Mouse (Mus musculus): ENCODE results near the gene Bmpr2.

- TF ChIP-seq POLR2A (IDR thresholded peaks at IDR 0.05; ENCODE audit: insufficient read depth, low read depth, low read length) (no peak), CTCF (IDR thresholded peaks at IDR 0.05; ENCODE audit: insufficient read depth, low read depth, low read length) (no peak)
These were observed 70.5 kb downstream of the Bmpr2 start for GRCm38 (mm10) chr1:59833723-59834122.
